Mouse (Mus musculus) embryo, embryonic 10 days (tissue): ENCODE measurements at regions not wholly inside any gene's neighbourhood (a gene's known extent, or its start where the extent isn't known, plus 50 kb on each side); places are given as distances from the start of the nearest gene placed in this dataset.

Experiments
- DNase-seq: peaks from one replicate; pipeline ENCODE4 v3.0.0-alpha.2; 2015; ENCODE audit warnings: low spot score

GRCm38 (mm10) chr2:174892658-174893057 is 117.4 kb upstream of the Gm14444 start:
- no peak for DNase-seq

- no peak for DNase-seq
Observed at GRCm38 (mm10) chr2:174897424-174897823, 112.6 kb upstream of the Gm14444 start.

GRCm38 (mm10) chr2:174899940-174900670 is 109.9 kb upstream of the Gm14444 start:
- no peak for DNase-seq

- peak; percentile 57 for DNase-seq
Observed at GRCm38 (mm10) chr2:174900671-174900991, 109.4 kb upstream of the Gm14444 start.

- DNase-seq = no peak
Observed at GRCm38 (mm10) chr2:174901801-174902200, 108.2 kb upstream of the Gm14444 start.

GRCm38 (mm10) chr2:174903627-174904026 is 106.4 kb upstream of the Gm14444 start:
- DNase-seq = no peak

- peak; percentile 85 for DNase-seq
Observed at GRCm38 (mm10) chr2:174905865-174906639, 104.0 kb upstream of the Gm14444 start.

- DNase-seq = peak; percentile 90
Observed at GRCm38 (mm10) chr2:174917146-174917905, 92.7 kb upstream of the Gm14444 start.

GRCm38 (mm10) chr2:174917975-174918374 is 92.1 kb upstream of the Gm14444 start:
- DNase-seq = peak; percentile 48

GRCm38 (mm10) chr2:174922208-174922607 is 87.8 kb upstream of the Gm14444 start:
- DNase-seq = no peak

- DNase-seq = no peak
Observed at GRCm38 (mm10) chr2:174929718-174930117, 80.3 kb upstream of the Gm14444 start.

- peak; percentile 85 for DNase-seq
Observed at GRCm38 (mm10) chr2:174932137-174933012, 77.7 kb upstream of the Gm14444 start.

- no peak for DNase-seq
Observed at GRCm38 (mm10) chr2:174933013-174933353, 77.1 kb upstream of the Gm14444 start.

- peak; percentile 66 for DNase-seq
Observed at GRCm38 (mm10) chr2:174936665-174937064, 73.4 kb upstream of the Gm14444 start.

- DNase-seq = no peak
Observed at GRCm38 (mm10) chr2:174937930-174938329, 72.1 kb upstream of the Gm14444 start.

GRCm38 (mm10) chr2:174942221-174942620 is 67.8 kb upstream of the Gm14444 start:
- no peak for DNase-seq

- DNase-seq = no peak
Observed at GRCm38 (mm10) chr2:174948106-174948505, 61.9 kb upstream of the Gm14444 start.
